Comparison of ENCODE assay signal across 11 mouse cellular contexts in genomic region chr4:140593771-140594505, GRCm38 (mm10).
DNase-seq lines count a peak whose midpoint lies in the region; ATAC-seq lines count a peak whose summit lies in the region.
"Had no signal": no experiment of that assay in that cellular context is flagged by ENCODE, and none has a peak within 500 bp of the region (broad histone marks: within the 10 kb centered on the region; RNA-seq: fewer than 3 reads in every experiment).

No protein-coding gene starts in this region.

- H3K27ac ChIP-seq in hindbrain, embryonic 11.5 days (ENCODE audit: low read depth, low read length): 0 out of 2 replicates have a peak overlapping the region, but pooled peaks have one; percentile 30
- H3K27ac ChIP-seq: lung, embryonic 15.5 days; stomach, postnatal 0 days had no signal

- H3K27me3 ChIP-seq in hindbrain, embryonic 11.5 days (ENCODE audit: control insufficient read depth, insufficient read depth, low read length): no peaks in the 10 kb centered on the region
- H3K27me3 ChIP-seq: lung, embryonic 15.5 days had no signal

- no peak overlapping the region for H3K9ac ChIP-seq in hindbrain, embryonic 11.5 days (ENCODE audit: low read depth, low read length)
- H3K9ac ChIP-seq: lung, embryonic 15.5 days had no signal

- 0 out of 2 replicates have a peak, but pooled peaks cover 2% of the 10 kb centered on the region for H3K4me1 ChIP-seq in hindbrain, embryonic 11.5 days (replicated peaks; ENCODE audit: control insufficient read depth, insufficient read depth, low read length)

- H3K4me3 ChIP-seq in hindbrain, embryonic 11.5 days (ENCODE audit: low read depth, low read length): no peak overlapping the region
- H3K4me3 ChIP-seq: lung, embryonic 15.5 days had no signal

- 90% methylated on average over 14 of the region's 14 CpGs for WGBS in hindbrain, embryonic 11.5 days

- 0 out of 2 replicates have a peak, but pooled peaks cover 3% of the 10 kb centered on the region for H3K36me3 ChIP-seq in hindbrain, embryonic 11.5 days (ENCODE audit: control insufficient read depth, insufficient read depth, low read length)

- ATAC-seq in hindbrain, embryonic 11.5 days (ENCODE audit: low FRiP score): no peak

- H3K9me3 ChIP-seq in hindbrain, embryonic 11.5 days (ENCODE audit: control insufficient read depth, low read length): no peaks in the 10 kb centered on the region
- H3K9me3 ChIP-seq: lung, embryonic 15.5 days had no signal

- H3K4me2 ChIP-seq in hindbrain, embryonic 11.5 days (replicated peaks; ENCODE audit: low read depth, low read length): no peak overlapping the region
- H3K4me2 ChIP-seq: lung, embryonic 15.5 days; midbrain, embryonic 11.5 days had no signal

- peak; percentile 31 for DNase-seq in kidney, adult 9 months
- DNase-seq in kidney, postnatal 10 days: no peak
- DNase-seq in adipocyte (ENCODE audit: low spot score) (peak; percentile 46), liver (no peak)
- DNase-seq in hindbrain, embryonic 11.5 days (ENCODE audit: low spot score): no peak
- peak; percentile 22 for DNase-seq in mesoderm, embryonic 11.5 days (ENCODE audit: low read depth, low spot score)
- DNase-seq in layer of hippocampus, adult 11-12 months (ENCODE audit: low spot score): no peak
- DNase-seq: heart, adult 18-20 months had no signal

Comparison
In these comparisons a context has a peak if more than half of its experiments do, and no peak if none do; other contexts are left out.
1. DNase-seq: peak in kidney, adult 9 months (single experiment), adipocyte (single experiment) and mesoderm, embryonic 11.5 days (single experiment); none in kidney, postnatal 10 days (single experiment), hindbrain, embryonic 11.5 days (single experiment), liver (single experiment) and layer of hippocampus, adult 11-12 months (single experiment).